Mouse (Mus musculus) heart, adult 10 weeks (tissue): ENCODE measurements around the gene Mkrn2. TPM values are rescaled to one million over a fixed set of nuclear protein-coding genes. Genes with fewer than 3 reads are reported as not detected.

Experiments
- polyA plus RNA-seq: library from polyadenylated mRNA; stranded (reverse); fragments of 350-450 nt; fragmentation: Illumina TruSeq; extraction: RNeasy Lipid Tissue Mini Kit (QIAGEN cat#74804); gene quantifications from one replicate; pipeline ENCODE4 v1.2.3, GENCODE M21; 2014; ENCODE audit warnings: low read depth, low replicate concordance

Gene Mkrn2
- polyA plus RNA-seq, result 18.7 TPM

DNA sequence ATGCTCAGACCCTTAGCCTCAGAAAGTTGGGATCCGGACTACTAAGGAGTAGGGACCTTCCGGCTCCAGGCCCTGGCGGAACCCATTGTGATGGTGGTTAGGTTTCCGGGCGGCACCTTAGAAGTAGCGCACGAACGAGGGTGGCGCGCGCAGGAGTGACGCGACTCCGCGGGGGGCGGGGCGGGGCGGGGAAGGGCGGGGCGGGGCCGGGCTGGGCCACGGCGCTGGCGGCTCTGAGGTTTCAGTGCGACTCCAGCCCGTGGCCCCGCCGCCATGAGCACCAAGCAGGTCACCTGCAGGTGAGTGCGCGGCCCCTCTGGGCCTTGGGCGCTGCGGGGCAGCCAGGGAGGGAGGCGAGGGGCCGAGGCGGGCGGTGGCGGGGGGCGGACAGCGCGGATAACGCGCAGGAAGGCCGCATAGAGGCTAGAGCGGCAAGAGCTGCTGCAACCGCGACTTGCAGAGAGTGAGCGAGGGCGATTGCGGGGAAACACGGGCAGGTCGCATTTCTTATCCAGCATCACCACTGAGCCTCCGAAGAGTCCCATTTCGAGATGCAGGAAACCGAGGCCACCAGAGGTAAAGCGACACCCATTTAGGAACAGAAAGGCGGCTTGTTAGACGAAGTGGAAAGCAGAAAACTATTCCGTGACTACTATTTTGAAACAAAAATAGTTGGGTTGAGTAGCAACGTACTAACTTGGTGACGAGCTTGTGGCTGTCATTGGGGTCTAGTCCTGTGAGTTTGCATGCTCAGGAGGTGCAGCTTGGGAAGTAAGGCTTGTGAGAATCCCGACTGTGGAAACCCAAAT, at the start of gene Mkrn2:
Mkrn2 (plus strand) TSS at position 188 of the 809 bp plus-strand sequence.

DNA sequence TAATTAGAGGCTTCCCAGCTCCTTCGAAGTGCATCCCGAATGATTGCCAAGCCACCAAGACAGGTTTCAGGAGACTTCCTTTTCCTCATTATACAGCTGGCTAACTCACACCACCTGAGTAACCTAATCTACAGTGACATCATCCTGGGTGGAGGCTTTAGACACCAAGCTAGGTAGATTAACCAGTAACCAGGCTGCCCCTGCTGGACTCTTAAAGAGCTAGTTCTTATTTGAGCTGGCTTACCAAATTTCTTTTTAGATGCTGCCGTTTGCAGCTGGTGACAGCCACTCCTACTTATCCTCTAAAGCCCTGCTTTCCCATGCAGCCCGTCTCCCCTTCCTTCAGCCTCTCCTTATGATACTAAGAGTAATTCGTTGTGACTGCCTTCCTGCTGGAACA, 9.2 kb upstream of the Mkrn2 start, which contains the start of gene Mkrn2os:
Mkrn2os (minus strand) TSS at position 119 of the 400 bp plus-strand sequence.

Other genes starting within 250 kb of the Mkrn2 start
- gene Pparg, start 241.0 kb upstream of the Mkrn2 start, polyA plus RNA-seq, result 12.0 TPM
- gene Tsen2, start 57.2 kb upstream of the Mkrn2 start, polyA plus RNA-seq, result 10.6 TPM
- 0.52 TPM for gene Mkrn2os, start 9.3 kb upstream of the Mkrn2 start, polyA plus RNA-seq
- gene Raf1, start 74.7 kb downstream of the Mkrn2 start, polyA plus RNA-seq, result 130 TPM
- not detected for gene Tmem40, start 160.5 kb downstream of the Mkrn2 start, polyA plus RNA-seq
- gene Cand2, start 172.6 kb downstream of the Mkrn2 start, polyA plus RNA-seq, result 50.8 TPM
- 806 TPM for gene Rpl32, start 206.8 kb downstream of the Mkrn2 start, polyA plus RNA-seq
- 0.16 TPM for gene Efcab12, start 236.5 kb downstream of the Mkrn2 start, polyA plus RNA-seq